Mouse (Mus musculus): ENCODE data around the gene Apbb1ip. TPM values are rescaled to one million over a fixed set of nuclear protein-coding genes. Genes with fewer than 3 reads are reported as not detected.

Gene Apbb1ip
- polyA plus RNA-seq, 1 experiment from 2014 or later: 1.6 TPM

DNA sequence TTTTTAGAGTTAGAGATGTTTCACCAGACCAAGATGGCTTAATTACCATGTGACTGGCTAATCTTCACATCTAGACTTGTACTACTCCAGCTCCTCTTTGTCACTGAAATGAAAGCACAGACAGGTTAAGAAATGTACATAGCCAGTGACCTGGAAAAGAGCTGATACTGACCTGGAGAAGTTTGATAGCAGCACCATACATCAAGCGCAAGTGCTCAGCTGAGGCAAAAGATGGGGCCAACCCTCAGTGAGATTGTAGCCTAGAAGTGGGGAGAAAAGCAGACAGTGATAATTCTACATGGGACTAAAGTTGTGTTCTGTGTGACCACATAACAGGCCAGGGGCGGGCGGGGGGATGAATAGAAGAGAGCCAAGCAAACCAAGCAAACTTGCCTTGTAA lies 3.9 kb downstream of the Apbb1ip start:
- 94% methylated on average over 3 of the region's 3 CpGs for WGBS
- Histone ChIP-seq H3K9me3 (no peaks in the 10 kb centered on the region), H3K36me3 (no peaks in the 10 kb centered on the region), H3K4me2 (no peak overlapping the region), H3K27ac (no peak overlapping the region), H3K27me3 (peaks cover 18% of the 10 kb centered on the region), H3K9ac (no peak overlapping the region), H3K4me1 (replicated peaks) (peaks cover 12% of the 10 kb centered on the region), H3K4me3 (no peak overlapping the region)
- no peak for ATAC-seq (ENCODE audit: low FRiP score)

DNA sequence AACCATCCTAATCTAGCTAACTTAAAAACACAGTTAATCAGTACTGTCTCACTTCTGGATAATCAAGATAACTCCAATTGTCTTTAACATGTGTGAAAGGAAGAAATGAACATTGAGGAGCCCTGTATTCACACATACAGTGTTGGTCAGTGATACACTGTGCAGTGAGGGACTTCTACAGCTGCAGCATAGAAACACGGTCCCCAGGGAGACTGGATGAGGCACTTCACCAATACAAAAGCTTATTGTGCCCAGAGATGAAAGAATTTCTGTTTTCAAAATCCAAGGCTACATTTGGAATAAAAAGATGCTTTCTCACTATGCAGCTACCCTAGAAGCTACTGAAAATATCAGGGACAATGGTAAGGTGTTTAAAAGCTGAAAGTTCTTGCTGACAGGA lies 7.0 kb downstream of the Apbb1ip start:
- Histone ChIP-seq H3K4me2 (no peak overlapping the region), H3K4me3 (no peak overlapping the region), H3K36me3 (no peaks in the 10 kb centered on the region), H3K27me3 (no peaks in the 10 kb centered on the region), H3K9me3 (no peaks in the 10 kb centered on the region), H3K4me1 (replicated peaks) (no peaks in the 10 kb centered on the region), H3K27ac (no peak overlapping the region), H3K9ac (no peak overlapping the region)
- ATAC-seq (ENCODE audit: low FRiP score): no peak
- 45% methylated on average over 1 of the region's 1 CpGs for WGBS

DNA sequence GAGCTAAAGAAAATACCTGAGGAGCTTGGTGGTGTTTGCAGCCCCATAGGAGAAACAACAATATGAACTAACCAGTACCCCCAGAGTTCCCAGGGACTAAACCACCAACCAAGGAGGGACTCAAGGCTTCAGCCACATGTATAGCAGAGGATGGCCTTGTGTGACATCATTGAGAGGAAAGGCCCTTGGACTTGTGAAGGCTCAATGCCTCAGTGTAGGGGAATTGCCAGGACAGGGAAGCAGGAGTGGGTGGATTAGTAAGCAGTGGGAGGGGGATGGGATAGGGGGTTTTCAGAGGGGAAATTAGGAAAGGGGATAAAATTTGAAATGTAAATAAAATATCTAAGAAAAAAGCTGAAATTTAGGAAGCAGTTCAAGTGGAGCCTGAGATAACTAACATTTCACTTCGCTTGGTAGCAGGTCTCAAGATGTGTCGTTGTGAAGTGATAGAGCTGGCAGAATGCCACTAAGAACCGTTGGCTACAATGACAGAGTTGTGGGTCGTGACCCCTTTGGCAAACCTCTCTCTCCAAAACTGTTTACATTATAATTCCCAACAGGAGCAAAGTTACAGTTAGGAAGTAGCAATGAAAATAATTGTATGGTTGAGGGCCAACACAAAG lies 7.6 kb downstream of the Apbb1ip start:
- 73% methylated on average over 4 of the region's 4 CpGs for WGBS
- no peak for ATAC-seq (ENCODE audit: low FRiP score)
- H3K27ac ChIP-seq: no peak overlapping the region

DNA sequence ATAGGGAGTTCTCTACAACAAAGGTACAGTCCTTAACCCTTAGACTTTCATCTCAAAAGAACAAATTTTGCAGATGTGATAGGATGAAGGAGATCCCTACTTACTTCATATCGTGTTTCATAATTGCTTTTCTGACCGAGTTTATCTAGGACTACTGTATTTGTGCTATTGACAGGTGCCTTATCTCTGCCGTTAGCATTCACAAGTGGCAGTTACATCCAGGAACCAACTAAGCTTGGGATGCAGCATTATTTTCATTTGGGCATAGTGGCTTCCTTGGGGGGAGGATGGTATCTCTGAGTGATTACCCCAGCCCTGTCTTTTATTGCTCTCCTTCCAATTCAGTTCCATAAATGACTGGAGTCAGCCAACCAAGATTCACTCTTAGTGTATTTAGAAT lies 8.2 kb downstream of the Apbb1ip start:
- WGBS: 91% methylated on average over 3 of the region's 3 CpGs
- H3K4me3 ChIP-seq: no peak overlapping the region
- H3K27me3 ChIP-seq: no peaks in the 10 kb centered on the region
- no peaks in the 10 kb centered on the region for H3K36me3 ChIP-seq
- no peak for ATAC-seq (ENCODE audit: low FRiP score)
- H3K9ac ChIP-seq: no peak overlapping the region
- H3K9me3 ChIP-seq: no peaks in the 10 kb centered on the region
- H3K4me1 ChIP-seq (replicated peaks): no peaks in the 10 kb centered on the region
- H3K27ac ChIP-seq: no peak overlapping the region
- no peak overlapping the region for H3K4me2 ChIP-seq

More for the DNA sequence above, 7.6 kb downstream of the Apbb1ip start:
- H3K4me2 ChIP-seq: no peak overlapping the region
- H3K36me3 ChIP-seq: no peaks in the 10 kb centered on the region
- no peak overlapping the region for H3K9ac ChIP-seq
- no peaks in the 10 kb centered on the region for H3K27me3 ChIP-seq
- H3K4me3 ChIP-seq: no peak overlapping the region
- H3K4me1 ChIP-seq (replicated peaks): no peaks in the 10 kb centered on the region
- H3K9me3 ChIP-seq: no peaks in the 10 kb centered on the region

DNA sequence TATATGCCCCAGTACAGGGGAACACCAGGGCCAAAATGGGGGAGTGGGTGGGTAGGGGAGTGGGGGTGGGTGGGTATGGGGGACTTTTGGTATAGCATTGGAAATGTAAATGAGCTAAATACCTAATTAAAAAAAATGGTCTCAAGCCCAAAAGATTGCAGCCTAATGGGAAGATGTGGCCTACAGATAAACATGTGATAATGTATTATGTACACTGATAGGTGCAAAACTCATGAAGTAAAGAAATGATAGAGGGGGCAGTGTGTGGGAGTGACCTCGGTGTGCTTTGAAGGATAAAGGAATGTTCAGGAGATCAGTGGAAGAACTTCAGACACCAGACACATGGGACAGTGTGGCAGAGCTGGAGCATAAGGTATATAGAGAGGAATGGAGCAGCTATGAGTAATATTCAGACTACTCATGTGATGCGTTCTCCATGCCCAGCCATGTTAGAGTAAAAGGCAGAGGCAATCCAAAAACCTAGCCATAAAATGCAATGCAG lies 9.3 kb downstream of the Apbb1ip start:
- no peak overlapping the region for H3K4me3 ChIP-seq
- WGBS: 93% methylated on average over 2 of the region's 2 CpGs
- H3K4me2 ChIP-seq: no peak overlapping the region
- H3K36me3 ChIP-seq: no peaks in the 10 kb centered on the region
- no peaks in the 10 kb centered on the region for H3K9me3 ChIP-seq
- H3K27ac ChIP-seq: no peak overlapping the region
- H3K9ac ChIP-seq: no peak overlapping the region
- no peaks in the 10 kb centered on the region for H3K4me1 ChIP-seq (replicated peaks)
- no peak for ATAC-seq (ENCODE audit: low FRiP score)
- H3K27me3 ChIP-seq: no peaks in the 10 kb centered on the region

DNA sequence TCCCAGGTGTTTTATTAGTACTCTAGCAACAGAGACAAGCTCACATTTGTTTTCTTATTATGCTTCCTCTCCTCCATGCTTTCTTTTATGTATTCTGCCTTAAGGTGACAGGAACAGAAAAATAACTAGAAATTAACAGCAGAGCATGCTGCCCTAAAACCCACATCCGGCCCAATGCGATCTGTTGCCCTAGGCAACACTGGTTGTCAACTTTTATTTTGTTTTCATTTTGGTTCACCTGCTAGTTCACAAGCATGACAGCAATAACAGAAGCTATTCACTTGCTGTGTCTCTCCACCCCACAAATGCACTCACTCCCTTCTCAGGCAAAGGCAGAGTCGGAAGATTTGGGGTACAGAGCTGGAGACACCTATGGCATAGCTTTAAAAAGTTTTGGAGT lies 10.3 kb downstream of the Apbb1ip start:
- Histone ChIP-seq H3K4me1 (replicated peaks) (no peaks in the 10 kb centered on the region), H3K36me3 (no peaks in the 10 kb centered on the region), H3K9ac (no peak overlapping the region), H3K9me3 (no peaks in the 10 kb centered on the region), H3K27me3 (no peaks in the 10 kb centered on the region), H3K4me3 (no peak overlapping the region), H3K27ac (no peak overlapping the region), H3K4me2 (no peak overlapping the region)
- WGBS: 83% methylated on average over 3 of the region's 3 CpGs
- no peak for ATAC-seq (ENCODE audit: low FRiP score)

DNA sequence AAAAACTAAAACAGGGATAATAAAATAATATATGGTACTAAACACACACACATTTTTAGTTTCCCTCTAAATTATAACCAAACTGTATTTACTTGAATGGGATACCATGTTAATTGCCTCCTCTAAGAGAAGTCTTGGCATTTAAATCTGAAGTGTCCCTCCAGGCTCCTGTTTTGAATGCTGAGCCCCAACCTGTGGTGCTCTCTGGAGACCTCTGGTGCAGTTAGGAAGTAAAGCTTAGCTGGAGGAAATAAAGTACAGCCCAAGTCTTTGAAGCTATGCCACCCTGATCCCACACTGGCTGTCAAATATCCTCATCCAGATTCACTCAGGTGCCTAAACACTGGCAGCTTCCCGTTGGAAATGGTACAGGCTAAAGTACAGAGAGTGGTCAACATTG lies 10.9 kb downstream of the Apbb1ip start:
- Histone ChIP-seq H3K4me1 (replicated peaks) (no peaks in the 10 kb centered on the region), H3K4me3 (no peak overlapping the region), H3K9me3 (no peaks in the 10 kb centered on the region), H3K4me2 (no peak overlapping the region), H3K9ac (no peak overlapping the region), H3K36me3 (no peaks in the 10 kb centered on the region), H3K27ac (no peak overlapping the region), H3K27me3 (no peaks in the 10 kb centered on the region)
- no peak for ATAC-seq (ENCODE audit: low FRiP score)
- 77% methylated on average over 1 of the region's 1 CpGs for WGBS

DNA sequence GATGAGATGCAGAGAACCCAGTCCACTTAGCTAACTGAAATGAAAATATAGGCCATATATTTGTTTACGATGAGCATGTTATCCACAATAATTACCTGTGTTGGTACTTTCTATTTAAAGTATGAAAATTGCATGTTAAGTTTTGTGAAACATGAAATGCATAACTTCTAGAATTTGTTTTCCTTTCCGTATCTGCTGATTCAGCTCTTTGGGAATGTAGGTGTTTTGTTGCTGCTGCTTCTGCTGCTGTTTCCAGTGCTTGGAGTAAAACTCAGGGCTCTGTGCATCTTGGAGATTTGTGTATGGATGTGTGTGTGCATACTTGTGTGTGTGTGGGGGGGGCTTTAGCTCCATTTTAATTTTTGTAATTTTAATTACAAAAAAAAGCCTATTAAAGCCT lies 14.8 kb downstream of the Apbb1ip start:
- H3K4me3 ChIP-seq: no peak overlapping the region
- H3K27me3 ChIP-seq: no peaks in the 10 kb centered on the region
- H3K9ac ChIP-seq: no peak overlapping the region
- 97% methylated on average over 2 of the region's 2 CpGs for WGBS
- no peaks in the 10 kb centered on the region for H3K9me3 ChIP-seq
- H3K27ac ChIP-seq: no peak overlapping the region
- H3K36me3 ChIP-seq: no peaks in the 10 kb centered on the region
- H3K4me2 ChIP-seq: no peak overlapping the region
- no peak for ATAC-seq (ENCODE audit: low FRiP score)
- H3K4me1 ChIP-seq (replicated peaks): no peaks in the 10 kb centered on the region

DNA sequence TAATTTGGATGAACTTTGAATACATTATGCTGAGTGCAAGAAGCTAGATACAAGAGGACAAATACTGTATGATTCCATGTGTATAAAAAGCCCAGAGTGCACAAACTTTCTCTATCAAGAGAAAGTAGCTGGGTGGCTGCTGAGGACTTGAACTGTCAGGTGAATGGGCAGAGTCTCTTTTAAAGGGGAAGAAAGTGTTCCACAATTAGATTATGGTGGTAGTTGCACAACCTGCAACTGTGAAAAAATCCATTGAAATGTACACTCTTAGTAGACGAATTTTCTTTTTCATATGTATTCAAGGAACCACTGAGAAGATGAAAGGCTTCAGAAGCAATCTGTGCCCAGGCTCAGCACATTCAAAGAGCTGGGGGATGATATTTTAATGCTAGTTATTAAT lies 15.7 kb downstream of the Apbb1ip start:
- ATAC-seq (ENCODE audit: low FRiP score): no peak
- no peak overlapping the region for H3K27ac ChIP-seq
- no peaks in the 10 kb centered on the region for H3K36me3 ChIP-seq
- H3K9ac ChIP-seq: no peak overlapping the region
- 67% methylated on average over 1 of the region's 1 CpGs for WGBS
- H3K4me3 ChIP-seq: no peak overlapping the region
- no peaks in the 10 kb centered on the region for H3K27me3 ChIP-seq
- no peak overlapping the region for H3K4me2 ChIP-seq
- H3K9me3 ChIP-seq: no peaks in the 10 kb centered on the region
- no peaks in the 10 kb centered on the region for H3K4me1 ChIP-seq (replicated peaks)

DNA sequence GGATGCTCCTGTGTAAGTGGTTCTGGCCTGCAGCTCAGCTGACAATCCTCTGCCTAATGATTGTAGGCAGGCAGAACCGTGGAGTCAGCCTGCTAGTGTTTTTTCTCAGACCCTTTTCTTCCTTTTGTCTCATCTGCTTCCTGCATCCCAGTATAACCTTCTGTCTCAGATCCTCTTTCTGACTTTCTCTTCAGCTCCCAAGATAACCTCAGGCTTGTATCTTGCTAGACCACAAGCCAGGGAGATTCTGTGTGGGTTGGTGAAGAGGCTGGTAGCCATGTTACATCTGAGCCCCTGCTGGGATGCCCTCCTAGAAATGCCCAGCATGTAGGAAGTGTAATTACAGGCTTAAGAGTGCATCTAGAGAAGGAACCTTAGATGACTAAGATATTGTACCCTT lies 16.5 kb downstream of the Apbb1ip start:
- no peak for ATAC-seq (ENCODE audit: low FRiP score)
- H3K9ac ChIP-seq: no peak overlapping the region
- no peaks in the 10 kb centered on the region for H3K36me3 ChIP-seq
- H3K4me3 ChIP-seq: no peak overlapping the region
- no peak overlapping the region for H3K27ac ChIP-seq
- no peak overlapping the region for H3K4me2 ChIP-seq
- H3K4me1 ChIP-seq (replicated peaks): no peaks in the 10 kb centered on the region
- WGBS: 50% methylated on average over 1 of the region's 1 CpGs
- H3K9me3 ChIP-seq: peaks cover 5% of the 10 kb centered on the region; the same call in 1 of the 2 replicates
- H3K27me3 ChIP-seq: no peaks in the 10 kb centered on the region

DNA sequence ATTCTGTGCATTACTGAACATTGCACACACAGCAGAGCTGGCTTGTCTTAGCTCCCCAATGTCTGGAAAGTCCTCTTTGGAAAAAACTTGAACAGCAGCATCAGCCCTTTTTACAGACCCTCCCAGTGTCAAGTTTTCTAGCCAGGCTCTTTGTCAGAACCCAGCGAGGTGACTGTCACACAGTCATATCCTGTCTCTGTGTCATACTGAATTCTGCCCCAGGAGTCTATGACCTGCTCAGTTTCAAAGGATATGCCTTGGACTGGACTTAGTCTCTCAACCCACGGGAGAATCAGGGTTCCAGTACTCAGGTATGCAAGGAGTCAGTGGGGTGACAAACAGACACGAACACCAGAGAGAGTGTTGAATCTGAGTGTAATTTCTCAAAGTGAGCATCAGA lies 21.2 kb downstream of the Apbb1ip start:
- ATAC-seq (ENCODE audit: low FRiP score): no peak
- Histone ChIP-seq H3K4me2 (no peak overlapping the region), H3K4me3 (no peak overlapping the region), H3K9me3 (peaks cover 15% of the 10 kb centered on the region; the same call in 1 of the 2 replicates), H3K36me3 (no peaks in the 10 kb centered on the region), H3K27me3 (no peaks in the 10 kb centered on the region), H3K27ac (no peak overlapping the region), H3K9ac (no peak overlapping the region), H3K4me1 (replicated peaks) (no peaks in the 10 kb centered on the region)
- WGBS: 80% methylated on average over 3 of the region's 3 CpGs

DNA sequence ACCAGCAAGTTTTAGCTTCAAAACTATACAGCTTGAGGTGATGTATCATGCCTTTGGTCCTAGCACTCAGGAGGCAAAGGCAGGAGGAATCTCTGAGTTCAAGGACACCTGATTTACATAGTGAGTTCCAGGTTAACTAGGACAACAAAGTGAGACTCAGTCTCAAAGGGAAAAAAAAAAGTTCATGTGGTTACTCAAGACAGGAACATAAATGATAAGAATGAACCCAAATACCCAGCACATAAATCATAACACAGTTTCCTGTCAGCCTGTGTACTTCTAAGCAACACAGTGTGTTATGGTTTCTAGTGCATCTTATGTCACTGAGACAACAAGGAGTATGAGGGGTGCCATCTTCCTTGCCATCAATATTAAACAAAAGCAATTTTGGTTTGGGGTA lies 22.6 kb downstream of the Apbb1ip start:
- ATAC-seq (ENCODE audit: low FRiP score): no peak
- Histone ChIP-seq H3K4me3 (no peak overlapping the region), H3K27ac (no peak overlapping the region), H3K9me3 (peaks cover 15% of the 10 kb centered on the region; the same call in 1 of the 2 replicates), H3K4me2 (no peak overlapping the region), H3K4me1 (replicated peaks) (no peaks in the 10 kb centered on the region), H3K36me3 (no peaks in the 10 kb centered on the region), H3K9ac (no peak overlapping the region), H3K27me3 (no peaks in the 10 kb centered on the region)

DNA sequence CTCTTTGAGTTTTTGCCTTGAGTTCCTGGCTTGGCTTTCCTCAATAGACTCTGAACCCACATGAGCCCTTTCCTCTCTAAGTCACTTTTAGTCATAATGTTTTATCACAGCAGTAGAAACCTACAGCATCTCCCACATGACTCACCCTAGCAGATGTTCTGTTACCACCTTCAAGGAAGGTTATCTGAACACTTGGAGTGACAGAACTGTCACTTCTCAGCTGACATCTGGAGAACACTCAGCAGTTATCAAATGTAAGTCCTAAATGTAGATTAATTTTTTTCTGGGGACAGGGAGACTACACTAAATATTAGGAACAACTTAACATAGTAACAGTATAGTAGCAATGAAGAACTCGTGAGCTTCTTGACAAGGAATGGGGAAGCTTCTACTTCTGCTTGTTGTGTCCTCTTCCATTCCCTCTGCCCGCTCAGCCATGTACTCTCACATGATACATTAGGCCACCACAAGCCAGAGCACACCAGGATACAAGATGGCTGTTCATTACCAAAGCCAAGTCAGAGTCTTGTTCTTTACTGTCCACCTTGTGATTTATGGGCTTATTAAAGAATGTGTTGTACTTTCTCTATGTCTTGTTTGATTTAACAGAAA lies 25.6 kb downstream of the Apbb1ip start:
- no peak for ATAC-seq (ENCODE audit: low FRiP score)
- Histone ChIP-seq H3K9me3 (peaks cover 15% of the 10 kb centered on the region; the same call in 1 of the 2 replicates), H3K4me3 (no peak overlapping the region), H3K36me3 (no peaks in the 10 kb centered on the region), H3K4me1 (replicated peaks) (no peaks in the 10 kb centered on the region), H3K27ac (no peak overlapping the region), H3K27me3 (no peaks in the 10 kb centered on the region), H3K9ac (no peak overlapping the region), H3K4me2 (no peak overlapping the region)
- 88% methylated on average over 2 of the region's 2 CpGs for WGBS

All from hindbrain, embryonic 13.5 days (tissue).